Mouse (Mus musculus) megakaryocyte-erythroid progenitor cell, adult 5-6 weeks (primary cell): ENCODE measurements around the gene Dcdc2c. TPM values are rescaled to one million over a fixed set of nuclear protein-coding genes. Genes with fewer than 3 reads are reported as not detected.

Experiments
- ATAC-seq: replicated peaks from 2 replicates; pipeline ENCODE4 v1.8.0; 2016; ENCODE audit warnings: mild to moderate bottlenecking, inconsistent platforms; ENCODE audit not compliant: severe bottlenecking, poor library complexity, low FRiP score, low TSS enrichment
- total RNA-seq, 2 experiments: library from RNA; stranded (forward) in 1 of 2; stranded (reverse) in 1 of 2; fragments of 200-1000, 215-1000 nt in 1 of 2; fragments of >200 nt in 1 of 2; fragmentation: Nextera tagmentation in 1 of 2; gene quantifications; 2 replicates each; pipeline ENCODE4 v1.2.3; 2014 to 2017

Dcdc2c gene
- total RNA-seq, 2 experiments from 2014 or later = not detected

GRCm38 (mm10) chr12:28460951-28461431 is 91.2 kb downstream of the Dcdc2c start:
- no peak for ATAC-seq

- ATAC-seq = no peak
These were observed 91.7 kb downstream of the Dcdc2c start for GRCm38 (mm10) chr12:28460523-28460922.

- ATAC-seq = no peak
These were observed 93.4 kb downstream of the Dcdc2c start for GRCm38 (mm10) chr12:28458786-28459185.

GRCm38 (mm10) chr12:28436536-28436935 is 115.7 kb downstream of the Dcdc2c start:
- ATAC-seq = no peak

GRCm38 (mm10) chr12:28432729-28433067 is 119.5 kb downstream of the Dcdc2c start:
- ATAC-seq = no peak

GRCm38 (mm10) chr12:28431832-28432728 is 120.1 kb downstream of the Dcdc2c start:
- ATAC-seq = no peak

GRCm38 (mm10) chr12:28429856-28430255 is 122.3 kb downstream of the Dcdc2c start:
- ATAC-seq = no peak

- no peak for ATAC-seq
These were observed 135.2 kb downstream of the Dcdc2c start for GRCm38 (mm10) chr12:28416957-28417356.

GRCm38 (mm10) chr12:28407656-28408405 is 144.4 kb downstream of the Dcdc2c start:
- ATAC-seq = no peak

GRCm38 (mm10) chr12:28402256-28402655 is 149.9 kb downstream of the Dcdc2c start:
- no peak for ATAC-seq

- no peak for ATAC-seq
These were observed 150.8 kb downstream of the Dcdc2c start for GRCm38 (mm10) chr12:28401372-28401771.

- ATAC-seq = no peak
These were observed 160.1 kb downstream of the Dcdc2c start for GRCm38 (mm10) chr12:28392129-28392528.

Other genes with a start within 250 kb of the Dcdc2c start
- gene Allc, start 30.1 kb upstream of the Dcdc2c start, total RNA-seq (2014; fragmentation: Nextera tagmentation) = not detected in 2 replicates
- gene Allc, start 30.1 kb upstream of the Dcdc2c start, total RNA-seq (2017) = not detected in 2 replicates
- gene Colec11, start 71.0 kb upstream of the Dcdc2c start, total RNA-seq (2014; fragmentation: Nextera tagmentation) = not detected in 2 replicates
- gene Colec11, start 71.0 kb upstream of the Dcdc2c start, total RNA-seq (2017) = 0.99 TPM in 1 of 2 replicates, not detected in the other
- gene Rps7, start 83.6 kb upstream of the Dcdc2c start, total RNA-seq (2014; fragmentation: Nextera tagmentation) = 3,723 and 3,737 TPM in 2 replicates
- 4,053 and 5,358 TPM in 2 replicates for gene Rps7, start 83.6 kb upstream of the Dcdc2c start, total RNA-seq (2017)
- gene Rnaseh1, start 97.2 kb upstream of the Dcdc2c start, total RNA-seq (2014; fragmentation: Nextera tagmentation) = 18.9 and 31.1 TPM in 2 replicates
- gene Rnaseh1, start 97.2 kb upstream of the Dcdc2c start, total RNA-seq (2017) = 11.0 and 27.5 TPM in 2 replicates
- 67.5 and 76.4 TPM in 2 replicates for gene Adi1, start 122.8 kb upstream of the Dcdc2c start, total RNA-seq (2014; fragmentation: Nextera tagmentation)
- 25.8 and 33.8 TPM in 2 replicates for gene Adi1, start 122.8 kb upstream of the Dcdc2c start, total RNA-seq (2017)
- 49.1 and 67.5 TPM in 2 replicates for gene Trappc12, start 198.1 kb upstream of the Dcdc2c start, total RNA-seq (2014; fragmentation: Nextera tagmentation)
- 58.3 and 64.0 TPM in 2 replicates for gene Trappc12, start 198.1 kb upstream of the Dcdc2c start, total RNA-seq (2017)
- gene Eipr1, start 199.4 kb upstream of the Dcdc2c start, total RNA-seq (2014; fragmentation: Nextera tagmentation) = 19.9 and 30.0 TPM in 2 replicates
- 23.4 and 29.6 TPM in 2 replicates for gene Eipr1, start 199.4 kb upstream of the Dcdc2c start, total RNA-seq (2017)